Mouse (Mus musculus): ENCODE results near the gene Zscan20.
A peak's percentile ranks its signal among the peaks of the same experiment; 100 is the strongest.

Zscan20 gene

GRCm38 (mm10) chr4:128609925-128610402, at the start of gene Zscan20:
Gene Zscan20 (minus strand): TSS chr4:128610098.
- DNase-seq (ENCODE audit: low spot score): peak; percentile 91

GRCm38 (mm10) chr4:128655446-128655845, 45.5 kb upstream of the Zscan20 start:
- no peak for DNase-seq (ENCODE audit: low spot score)

DNA sequence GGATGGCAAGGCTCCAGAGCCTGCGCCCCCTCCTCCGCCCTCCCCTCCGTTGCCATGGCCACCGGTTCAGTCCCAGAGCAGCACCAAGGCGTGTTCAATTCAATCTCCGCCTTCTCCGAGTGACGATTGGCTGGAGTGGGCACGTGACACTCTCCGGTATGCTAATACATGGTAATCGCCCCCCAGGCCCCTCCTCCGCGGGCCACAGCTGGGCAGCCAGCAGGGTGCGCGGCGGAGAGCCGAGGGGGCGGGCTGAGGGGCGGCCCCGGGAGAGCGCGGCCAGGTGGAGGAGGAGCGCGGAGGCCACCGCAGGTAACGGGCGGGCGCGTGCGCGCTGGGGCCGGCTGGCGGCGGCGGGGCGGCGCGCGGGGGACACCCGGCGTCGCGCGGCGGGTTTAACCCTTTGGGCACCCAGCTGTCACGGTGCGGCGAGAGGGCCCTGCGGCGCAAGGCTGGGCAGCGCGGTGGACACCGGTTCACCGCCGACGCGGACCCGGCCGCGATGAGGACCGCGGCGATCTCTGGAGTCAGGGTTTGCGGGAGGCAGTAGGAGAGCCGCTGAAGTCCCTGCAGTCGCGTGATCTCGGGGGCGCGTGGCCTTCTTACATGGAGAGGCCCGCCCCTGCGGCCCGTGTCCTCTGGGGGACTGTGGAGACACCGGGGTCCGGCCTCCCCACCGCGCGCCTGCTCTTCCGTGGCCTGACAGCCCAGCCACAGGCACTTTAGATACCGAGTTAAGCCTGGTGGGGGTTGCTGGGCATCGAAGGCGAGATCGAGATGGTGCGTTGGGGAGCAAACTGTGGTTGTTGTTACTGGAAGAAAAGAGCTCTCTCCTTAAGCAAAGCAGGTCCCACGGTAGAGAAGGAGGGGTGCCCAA, 44.8 kb upstream of the Zscan20 start, which contains the start of gene Phc2:
Gene Phc2 (plus strand): TSS at position 198 of the 877 bp plus-strand sequence.
- DNase-seq (ENCODE audit: low spot score): peak; percentile 92

GRCm38 (mm10) chr4:128652584-128653298, 42.8 kb upstream of the Zscan20 start:
- no peak for DNase-seq (ENCODE audit: low spot score)

DNA sequence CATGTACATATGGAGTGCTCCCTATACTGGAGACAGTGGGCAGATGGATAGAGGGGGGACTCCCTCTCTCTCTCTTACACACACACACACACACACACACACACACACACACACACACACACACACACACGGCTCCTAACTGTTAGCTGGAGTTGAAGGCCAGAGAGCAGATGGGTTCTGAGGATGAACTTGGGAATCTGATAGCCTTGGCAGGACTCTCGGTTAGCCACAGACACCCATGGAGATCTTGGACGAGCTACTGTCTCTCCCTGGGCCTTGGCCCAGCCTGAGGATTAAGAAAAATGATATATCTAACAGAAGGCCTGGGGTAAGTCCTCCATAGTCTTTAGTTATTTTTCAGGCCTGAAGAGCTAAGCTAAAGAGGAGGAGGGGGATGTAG, 41.6 kb upstream of the Zscan20 start:
- DNase-seq (ENCODE audit: low spot score): no peak

DNA sequence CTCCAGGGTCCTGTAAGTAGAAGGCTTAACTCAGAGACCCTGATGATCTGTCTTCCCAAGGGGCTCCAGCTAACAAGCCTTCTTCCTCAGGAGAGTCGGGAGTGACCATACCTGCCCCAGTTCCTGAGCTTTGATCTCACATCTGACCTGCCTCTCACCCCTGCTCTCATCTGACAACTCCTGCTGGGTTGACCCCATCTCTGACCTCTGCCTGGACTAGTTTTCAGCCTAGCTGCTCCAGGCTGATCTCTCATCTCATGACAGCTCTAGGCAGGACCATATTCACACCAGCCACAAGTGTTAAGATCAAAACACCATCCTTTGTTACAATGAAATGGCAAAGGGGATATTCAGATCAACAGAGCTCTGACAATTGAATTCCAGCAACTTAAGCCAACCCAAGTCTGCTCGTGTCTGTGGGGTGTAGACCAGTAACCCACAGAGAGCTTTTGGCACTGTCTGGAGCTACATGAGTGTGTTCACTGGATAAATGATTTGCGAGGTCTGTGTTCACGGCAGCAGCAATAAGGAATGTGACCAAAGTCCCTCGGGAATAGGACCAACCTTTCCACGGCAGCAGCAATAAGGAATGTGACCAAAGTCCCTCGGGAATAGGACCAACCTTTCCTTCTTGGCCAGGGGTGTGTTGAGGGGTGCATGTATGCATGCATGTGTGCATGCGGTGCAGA, 38.8 kb upstream of the Zscan20 start:
- DNase-seq (ENCODE audit: low spot score): no peak

DNA sequence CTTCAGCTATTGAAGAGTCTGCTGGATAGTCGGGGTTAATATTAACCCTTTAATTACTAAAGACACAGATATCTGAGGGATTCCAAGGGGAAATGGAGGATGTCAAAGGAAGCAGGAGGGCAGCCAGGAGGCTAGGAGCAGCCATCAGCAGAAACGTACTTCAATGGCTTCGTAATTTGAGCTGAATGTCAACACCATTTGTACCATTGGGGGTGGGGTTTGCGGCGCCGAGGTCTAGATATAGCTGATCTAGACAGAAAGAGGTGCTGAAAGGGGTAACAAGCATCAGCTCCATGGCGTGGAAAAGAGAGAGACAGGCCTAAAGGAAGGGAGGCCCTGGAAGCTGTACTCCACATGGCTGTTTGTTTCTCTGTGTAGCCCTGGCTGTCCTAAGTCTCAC, 36.9 kb upstream of the Zscan20 start:
- DNase-seq (ENCODE audit: low spot score): no peak

DNA sequence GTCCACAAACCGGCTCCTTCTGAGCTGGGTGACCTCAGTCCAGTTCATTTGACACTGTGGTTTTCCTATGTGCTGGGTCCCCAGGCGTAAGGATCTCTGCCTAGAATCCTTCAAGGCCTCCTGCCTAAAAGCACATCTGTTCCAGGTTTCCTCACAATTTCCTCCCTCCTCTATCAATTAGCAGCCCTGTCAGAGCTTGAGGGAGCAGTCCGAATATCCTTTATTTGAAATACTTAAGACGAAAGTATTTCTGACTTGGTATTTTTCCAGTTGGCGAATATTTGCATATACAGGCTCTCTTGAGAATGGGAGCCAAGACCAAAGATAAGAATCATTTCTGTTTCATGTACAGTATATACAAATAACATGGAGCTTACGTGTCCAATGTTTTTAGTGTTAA, 36.0 kb upstream of the Zscan20 start:
- no peak for DNase-seq (ENCODE audit: low spot score)

DNA sequence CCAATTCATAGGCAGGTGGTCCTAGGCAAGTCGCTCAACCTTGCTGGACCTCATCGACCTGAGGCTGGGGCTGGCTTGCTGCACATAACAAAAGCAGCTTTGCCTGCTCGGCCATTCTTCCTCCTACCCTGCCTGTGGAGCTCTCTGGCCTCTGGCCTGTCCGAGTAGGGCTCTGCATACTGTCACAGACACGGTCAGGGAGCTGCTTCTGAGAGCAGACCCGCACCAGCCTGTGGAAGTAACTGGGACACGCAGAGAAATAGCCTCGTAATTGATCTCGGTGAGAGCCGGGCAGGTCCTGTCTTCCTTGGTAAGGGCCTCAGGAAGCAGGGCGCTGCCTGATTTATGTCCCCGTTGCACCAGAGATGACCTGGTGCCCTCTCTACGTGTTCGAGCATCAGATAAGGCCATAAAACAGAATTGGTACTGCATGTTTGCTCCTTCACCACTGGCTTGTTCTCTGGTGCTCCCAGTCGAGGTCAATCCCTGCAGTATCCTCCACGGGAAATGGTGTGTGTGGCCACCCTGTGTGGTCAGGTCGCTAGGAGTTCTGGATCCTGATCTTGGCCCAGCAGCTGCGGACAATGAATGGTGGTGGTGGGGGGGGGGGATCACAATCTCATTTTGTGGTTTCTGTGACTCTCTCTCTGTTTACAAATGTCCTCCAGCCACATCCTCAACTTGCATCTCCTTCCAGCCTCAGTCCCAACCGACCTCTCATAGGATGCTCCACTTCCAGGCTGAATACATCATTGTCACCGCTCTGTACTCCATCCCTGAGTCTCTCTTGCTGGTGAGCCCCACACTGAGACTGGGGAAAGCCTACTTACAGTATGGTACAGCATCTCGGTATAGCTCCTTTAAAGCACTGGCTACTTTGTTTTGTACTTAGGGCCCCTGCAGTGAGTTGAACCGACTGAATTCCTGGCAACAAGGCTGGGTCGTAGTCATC, 32.1 kb upstream of the Zscan20 start:
- no peak for DNase-seq (ENCODE audit: low spot score)

- DNase-seq (ENCODE audit: low spot score): no peak
Observed at GRCm38 (mm10) chr4:128638265-128638923, 28.5 kb upstream of the Zscan20 start.

GRCm38 (mm10) chr4:128637250-128637649, 27.4 kb upstream of the Zscan20 start:
- no peak for DNase-seq (ENCODE audit: low spot score)

DNA sequence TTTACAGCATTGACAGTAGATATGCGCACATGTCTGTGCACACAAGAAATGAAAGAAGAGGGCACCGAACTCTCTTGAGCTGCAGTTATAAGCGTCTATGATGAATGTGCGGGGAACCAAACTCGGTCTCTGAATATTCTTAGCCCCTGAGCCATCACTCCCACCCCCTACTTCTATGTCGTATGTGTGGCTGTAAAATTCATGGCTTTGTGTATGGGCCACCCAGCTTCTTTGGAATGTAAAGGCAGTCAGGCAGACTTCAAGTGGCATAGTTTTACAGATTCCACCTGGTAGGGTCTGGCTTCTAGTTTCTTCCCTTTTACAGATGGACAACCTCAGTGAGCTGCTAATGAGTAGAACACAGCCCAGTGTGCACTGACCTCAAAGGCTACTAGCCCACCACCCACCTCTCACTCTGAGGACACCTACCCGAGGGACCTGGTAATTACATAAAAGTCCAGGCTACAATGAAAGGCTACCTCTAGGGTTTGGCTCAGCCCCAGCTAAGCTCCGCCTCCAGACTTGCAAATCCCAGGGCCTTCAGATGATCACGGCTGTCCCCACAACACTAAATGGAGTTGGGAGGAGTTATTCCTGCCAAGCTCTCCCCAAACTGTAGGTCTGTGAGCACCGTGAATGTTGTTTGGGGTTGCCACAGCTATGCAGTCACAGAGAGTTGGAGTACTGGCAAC, 26.1 kb upstream of the Zscan20 start:
- DNase-seq (ENCODE audit: low spot score): no peak

- no peak for DNase-seq (ENCODE audit: low spot score)
Observed at GRCm38 (mm10) chr4:128635451-128635850, 25.6 kb upstream of the Zscan20 start.

DNA sequence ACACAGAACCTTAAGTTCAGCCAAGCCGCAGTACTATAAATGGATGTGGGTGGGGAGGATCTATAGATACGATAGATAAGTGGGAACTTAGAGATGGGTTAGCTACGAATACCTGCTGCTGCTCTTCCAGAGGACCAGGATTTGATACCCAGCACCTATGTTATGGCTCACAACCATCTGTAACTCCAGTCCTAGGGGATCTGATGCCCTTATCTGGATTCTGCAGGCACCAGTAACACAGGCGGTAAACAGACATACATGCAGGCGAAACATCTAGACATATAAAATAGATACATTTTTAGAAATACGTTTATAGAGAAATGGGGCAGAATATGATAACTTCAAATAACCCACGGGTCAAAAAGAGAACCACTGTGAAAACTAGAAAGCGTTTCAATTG, 11.2 kb upstream of the Zscan20 start:
- DNase-seq (ENCODE audit: low spot score): no peak

- DNase-seq (ENCODE audit: low spot score): no peak
Observed at GRCm38 (mm10) chr4:128620572-128620971, 10.7 kb upstream of the Zscan20 start.

DNA sequence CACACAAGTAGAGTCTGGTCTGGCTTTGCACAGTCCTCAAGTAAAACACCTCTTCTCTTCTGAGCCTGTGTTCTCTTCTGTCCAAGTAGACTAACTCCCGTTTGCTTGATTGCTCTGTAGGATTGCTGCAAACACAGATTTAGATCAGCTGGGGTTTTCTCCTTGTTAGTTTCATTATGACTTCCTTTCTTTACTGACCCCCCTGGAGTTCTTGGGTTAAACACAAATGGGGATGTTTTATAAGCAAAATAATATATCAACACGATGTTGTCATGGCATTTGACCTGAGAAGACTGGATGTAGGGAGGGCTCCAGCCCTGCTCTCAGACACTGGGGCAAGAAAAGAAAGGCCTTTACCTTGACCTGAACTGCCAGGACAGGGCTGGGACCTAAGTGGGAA, 9.1 kb upstream of the Zscan20 start:
- DNase-seq (ENCODE audit: low spot score): no peak

- DNase-seq (ENCODE audit: low spot score): no peak
Observed at GRCm38 (mm10) chr4:128618246-128618911, 8.5 kb upstream of the Zscan20 start, which contains the start of gene Tlr12. Gene Tlr12 (minus strand): TSS chr4:128618619.

GRCm38 (mm10) chr4:128617363-128618120, 7.6 kb upstream of the Zscan20 start:
- DNase-seq (ENCODE audit: low spot score): peak; percentile 40

- DNase-seq (ENCODE audit: low spot score): no peak
Observed at GRCm38 (mm10) chr4:128615761-128616160, 5.9 kb upstream of the Zscan20 start.
